Mouse (Mus musculus): ENCODE results near the gene Hspa1l.

The Hspa1l gene

GRCm38 (mm10) chr17:35024261-35024660 lies 51.8 kb downstream of the Hspa1l start:
- DNase-seq (ENCODE audit: low spot score in 2 of 2), result no peak

GRCm38 (mm10) chr17:35024691-35025488 lies 52.4 kb downstream of the Hspa1l start:
- DNase-seq (ENCODE audit: low spot score in 2 of 2), result no peak

DNA sequence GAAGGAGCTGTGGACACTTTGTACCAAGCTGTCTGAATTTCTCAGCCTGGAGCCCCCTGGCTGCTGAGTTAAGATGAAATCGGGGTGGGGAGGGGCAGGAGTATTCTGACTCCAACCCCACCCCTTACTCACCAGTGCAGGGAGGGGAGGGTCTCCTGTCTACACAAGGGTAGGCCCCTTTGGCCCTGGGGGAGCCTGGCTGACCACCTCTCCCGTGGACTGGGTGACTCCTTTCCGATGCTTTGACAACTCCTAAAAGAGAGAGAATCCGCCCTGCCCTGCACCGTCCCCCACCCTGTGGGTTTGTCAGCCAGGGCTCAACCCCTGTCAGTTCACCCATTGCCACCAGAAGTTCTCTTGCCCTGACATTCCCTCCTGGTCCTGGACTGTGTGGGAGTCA lies 53.7 kb downstream of the Hspa1l start:
- DNase-seq (ENCODE audit: low spot score in 2 of 2), result no peak

- no peak for DNase-seq (ENCODE audit: low spot score in 2 of 2)
Observed at GRCm38 (mm10) chr17:35027277-35028068, 55.0 kb downstream of the Hspa1l start, which contains the start of gene Sapcd1. Gene Sapcd1 (minus strand): TSS chr17:35028016.

GRCm38 (mm10) chr17:35028315-35028714 lies 55.8 kb downstream of the Hspa1l start:
- no peak for DNase-seq (ENCODE audit: low spot score in 2 of 2)
